Mouse (Mus musculus) liver, embryonic 14.5 days (tissue): ENCODE measurements at regions not wholly inside any gene's neighbourhood (a gene's known extent, or its start where the extent isn't known, plus 50 kb on each side); places are given as distances from the start of the nearest gene placed in this dataset.
A peak's percentile ranks its signal among the peaks of the same experiment; 100 is the strongest.

ENCODE experiments used
- ATAC-seq: fragments of 200-750 bp; cut with Nextera tagmentation; 2 replicates; pipeline ENCODE4 v1.8.0; 2017; ENCODE audit warnings: moderate number of reproducible peaks, mild to moderate bottlenecking, moderate library complexity; ENCODE audit not compliant: insufficient read depth
- DNase-seq, 3 experiments: peaks; one replicate each; pipeline ENCODE4 v3.0.0-alpha.2; 2012 to 2013; ENCODE audit warnings: low read depth in 3 of 3, low spot score in 3 of 3
- H3K27ac ChIP-seq: fragments of 300-500 bp; sonication (generic); 2 replicates; pipeline ENCODE4 v1.5.1; 2014; ENCODE audit warnings: moderate library complexity, mild to moderate bottlenecking, control low read depth, inconsistent platforms
- H3K27me3 ChIP-seq: fragments of 300-500 bp; sonication (generic); 2 replicates; pipeline ENCODE4 v1.6.1; 2014; ENCODE audit warnings: mild to moderate bottlenecking, low read length, moderate library complexity; ENCODE audit not compliant: control insufficient read depth, insufficient read depth
- H3K36me3 ChIP-seq: fragments of 300-500 bp; sonication (generic); replicated peaks from 2 replicates; pipeline ENCODE4 v1.6.1; 2014; ENCODE audit warnings: low read depth; ENCODE audit not compliant: control insufficient read depth, insufficient read depth
- H3K4me1 ChIP-seq, 2 experiments: fragments of 200-500 bp in 1 of 2; fragments of 300-500 bp in 1 of 2; sonication (generic) in 1 of 2; replicated peaks; 2 replicates each; pipeline ENCODE4 v1.6.1; 2012 to 2014; ENCODE audit warnings: antibody characterized with exemption in 1 of 2, inconsistent platforms in 1 of 2, low read length in 1 of 2; ENCODE audit not compliant: control insufficient read depth in 2 of 2, insufficient read depth in 2 of 2
- H3K4me2 ChIP-seq: fragments of 300-500 bp; sonication (generic); 2 replicates; pipeline ENCODE4 v1.6.1; 2014; ENCODE audit warnings: low read depth, mild to moderate bottlenecking, control low read depth, moderate library complexity
- H3K4me3 ChIP-seq, 2 experiments: fragments of 200-500 bp in 1 of 2; fragments of 300-500 bp in 1 of 2; sonication (generic) in 1 of 2; 2 replicates each; pipeline ENCODE4 v1.5.1; 2012 to 2014; ENCODE audit warnings: low read depth in 2 of 2, low read length in 2 of 2, mild to moderate bottlenecking in 2 of 2, control low read depth in 1 of 2, inconsistent platforms in 1 of 2, moderate library complexity in 1 of 2; ENCODE audit not compliant: insufficient read depth in 1 of 2
- H3K9ac ChIP-seq: fragments of 300-500 bp; sonication (generic); replicated peaks from 2 replicates; pipeline ENCODE4 v1.6.1; 2014; ENCODE audit warnings: mild to moderate bottlenecking, control low read depth, moderate library complexity
- H3K9me3 ChIP-seq: fragments of 300-500 bp; sonication (generic); 2 replicates; pipeline ENCODE4 v1.6.1; 2016; ENCODE audit warnings: low read length, mixed read lengths; ENCODE audit not compliant: control insufficient read depth
- CTCF ChIP-seq: IDR thresholded peaks from 2 replicates; pipeline ENCODE4 v1.5.1; 2016; ENCODE audit warnings: antibody characterized with exemption, low read depth, control low read depth
- EP300 ChIP-seq: IDR thresholded peaks from 2 replicates; pipeline ENCODE4 v1.6.1; 2016; ENCODE audit warnings: antibody characterized with exemption, low read depth
- WGBS: fragments of 180-500 bp; shearing (Covaris S2); extraction: QIAGEN DNeasy Blood & Tissue Kit; methylation state at CpG from one replicate; pipeline ENCODE4 v1.1.7; 2014; ENCODE audit not compliant: insufficient replicate concordance; 5-methylcytosine and 5-hydroxymethylcytosine counted together

- H3K4me2 ChIP-seq = no peak overlapping the region
- DNase-seq (no peak), ATAC-seq (no peak)
- 39% methylated on average over 11 of the region's 11 CpGs for WGBS
- no peak overlapping the region for H3K27ac ChIP-seq
- H3K9me3 ChIP-seq = no peaks in the 10 kb centered on the region
- no peaks in the 10 kb centered on the region for H3K36me3 ChIP-seq
- TF ChIP-seq EP300 (no peak), CTCF (no peak)
- no peaks in the 10 kb centered on the region for H3K27me3 ChIP-seq
- H3K9ac ChIP-seq = no peak overlapping the region
- no peak overlapping the region for H3K4me3 ChIP-seq
- H3K4me1 ChIP-seq = no peaks in the 10 kb centered on the region
Measured at GRCm38 (mm10) chr4:131671784-131672515, 166.1 kb downstream of the Ptpru start.

DNA sequence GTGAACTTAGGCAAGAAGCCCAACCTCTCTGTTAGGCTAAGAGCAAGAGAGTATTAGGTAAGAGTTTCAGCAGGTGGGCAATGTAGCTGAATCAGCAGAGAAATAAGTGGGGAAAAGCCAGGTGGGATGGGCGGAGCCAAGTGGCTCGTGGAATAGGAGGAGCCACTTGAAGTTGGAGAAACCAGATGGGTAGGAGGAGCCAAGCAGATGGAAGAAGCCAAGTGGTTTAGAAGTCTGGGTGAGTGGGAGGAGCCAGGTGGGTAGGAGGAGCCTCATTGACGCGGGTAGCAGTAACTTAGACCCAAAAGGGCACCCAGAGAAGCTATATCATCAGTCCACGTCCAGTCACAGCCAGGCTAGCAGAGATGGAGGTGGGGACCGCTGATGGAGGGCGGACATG lies 160.1 kb downstream of the Ptpru start:
- Histone ChIP-seq H3K4me2 (no peak overlapping the region), H3K27ac (no peak overlapping the region), H3K36me3 (no peaks in the 10 kb centered on the region), H3K4me3 (no peak overlapping the region), H3K9ac (no peak overlapping the region), H3K9me3 (no peaks in the 10 kb centered on the region), H3K27me3 (no peaks in the 10 kb centered on the region), H3K4me1 (no peaks in the 10 kb centered on the region)
- WGBS = 56% methylated on average over 7 of the region's 7 CpGs
- no peak for ATAC-seq
- TF ChIP-seq CTCF = no peak
- DNase-seq = no peak

DNA sequence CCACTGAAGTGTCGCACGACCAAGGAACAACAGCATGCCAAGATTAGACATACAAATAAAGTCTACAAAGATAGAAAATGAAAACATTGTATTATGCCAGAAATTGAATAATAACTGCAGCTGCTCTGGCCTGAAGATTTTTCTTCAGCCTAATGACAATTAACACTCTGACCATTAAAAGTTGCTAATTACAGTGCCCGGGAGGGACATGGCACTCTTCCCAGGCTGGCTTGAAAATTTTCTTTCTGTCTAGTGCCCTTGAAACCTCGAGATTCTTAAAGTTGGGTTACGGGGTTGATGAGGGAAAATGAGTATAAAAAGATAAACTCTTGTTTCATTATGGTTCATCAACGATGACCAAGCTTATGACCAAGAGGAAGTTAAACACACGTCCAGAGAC lies 154.9 kb downstream of the Ptpru start:
- H3K9me3 ChIP-seq = no peaks in the 10 kb centered on the region
- no peaks in the 10 kb centered on the region for H3K27me3 ChIP-seq
- no peak for DNase-seq
- WGBS = 48% methylated on average over 7 of the region's 7 CpGs
- no peak overlapping the region for H3K4me2 ChIP-seq
- H3K4me1 ChIP-seq = no peaks in the 10 kb centered on the region
- no peak for ATAC-seq
- no peaks in the 10 kb centered on the region for H3K36me3 ChIP-seq
- H3K27ac ChIP-seq = no peak overlapping the region
- no peak overlapping the region for H3K4me3 ChIP-seq
- TF ChIP-seq CTCF (no peak), EP300 (no peak)
- H3K9ac ChIP-seq = no peak overlapping the region

DNA sequence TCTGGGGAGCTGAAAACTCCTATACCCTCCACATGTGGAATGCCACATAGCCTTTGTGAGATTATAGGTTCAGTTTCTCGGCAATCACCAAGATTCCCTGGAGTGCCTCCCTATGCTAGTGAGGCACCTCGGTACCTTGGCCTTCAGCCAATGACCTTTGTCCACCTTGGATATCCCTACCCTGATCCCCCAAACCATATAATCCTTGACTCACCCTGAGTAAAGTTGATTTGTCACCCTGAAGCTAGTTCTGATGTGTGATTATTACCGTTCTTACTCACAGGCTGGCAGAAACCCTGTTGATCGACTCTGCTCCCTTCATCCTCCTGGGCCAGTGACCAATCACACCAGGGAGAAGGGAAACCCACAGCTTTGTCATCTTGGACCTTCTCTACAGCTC lies 152.5 kb downstream of the Ptpru start:
- TF ChIP-seq CTCF = no peak
- Histone ChIP-seq H3K4me1 (no peaks in the 10 kb centered on the region), H3K9me3 (no peaks in the 10 kb centered on the region), H3K36me3 (no peaks in the 10 kb centered on the region), H3K27me3 (no peaks in the 10 kb centered on the region), H3K4me2 (no peak overlapping the region), H3K27ac (no peak overlapping the region), H3K9ac (no peak overlapping the region), H3K4me3 (no peak overlapping the region)
- WGBS = 62% methylated on average over 4 of the region's 4 CpGs
- DNase-seq (no peak), ATAC-seq (no peak)

DNA sequence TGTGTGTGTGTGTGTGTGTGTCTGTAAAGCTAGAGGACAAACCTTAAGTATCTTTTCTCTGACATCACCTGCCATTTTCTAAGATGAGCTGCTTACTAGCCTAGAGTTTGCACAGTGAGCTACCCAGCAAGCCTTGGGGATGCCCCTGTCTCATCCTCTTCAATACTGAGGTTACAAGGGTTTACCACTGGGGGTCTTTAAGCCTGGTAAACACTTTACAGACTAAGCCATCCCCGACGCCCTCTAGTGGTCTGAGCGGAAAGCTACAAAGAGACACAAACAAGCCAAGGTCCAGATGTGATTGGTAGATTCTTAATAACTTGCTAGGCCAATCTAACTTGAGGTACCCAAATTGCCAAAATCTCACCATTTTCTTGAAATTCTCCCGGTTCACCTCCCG lies 143.9 kb downstream of the Ptpru start:
- DNase-seq = peak in 1 of 3 experiments; percentile 11
- H3K4me1 ChIP-seq = no peaks in the 10 kb centered on the region
- H3K27ac ChIP-seq = no peak overlapping the region
- no peaks in the 10 kb centered on the region for H3K27me3 ChIP-seq
- no peak for ATAC-seq
- H3K36me3 ChIP-seq = no peaks in the 10 kb centered on the region
- H3K9ac ChIP-seq = no peak overlapping the region
- no peak overlapping the region for H3K4me3 ChIP-seq
- no peak overlapping the region for H3K4me2 ChIP-seq
- H3K9me3 ChIP-seq = no peaks in the 10 kb centered on the region
- peak; percentile 48 for TF ChIP-seq CTCF
- no peak for TF ChIP-seq EP300
- WGBS = 5% methylated on average over 5 of the region's 5 CpGs
